Mouse (Mus musculus): ENCODE results near the gene Krtap3-1. TPM values are rescaled to one million over a fixed set of nuclear protein-coding genes. Genes with fewer than 3 reads are reported as not detected.
"Not testable (repeated sequence)": the region's sequence is repeated elsewhere in the genome, so short reads cannot be mapped to it uniquely, and the experiment has no call there.

Gene Krtap3-1
- not detected in 2 replicates for polyA plus RNA-seq (2015; fragmentation: Nextera tagmentation; extraction: Ambion mirVana)

GRCm38 (mm10) chr11:99566530-99566929, at the start of gene Krtap3-1:
Gene Krtap3-1 (minus strand): TSS chr11:99566630.
- WGBS = 94% methylated on average over 7 of the region's 7 CpGs
- Histone ChIP-seq H3K4me1 (no peaks in the 10 kb centered on the region), H3K4me3 (no peak within 1 kb of the TSS), H3K27ac (no peak within 1 kb of the TSS), H3K9me3 (replicated peaks) (no peaks in the 10 kb centered on the region), H3K36me3 (ENCODE audit: poor library complexity, severe bottlenecking) (no peaks in the 10 kb centered on the region), H3K27me3 (no peaks in the 10 kb centered on the region), H3K4me2 (no peak within 1 kb of the TSS), H3K9ac (no peak within 1 kb of the TSS)
- no peak for ATAC-seq

- WGBS = 60% methylated on average over 3 of the region's 3 CpGs
- Histone ChIP-seq H3K9me3 (replicated peaks) (no peaks in the 10 kb centered on the region), H3K9ac (no peak within 1 kb of the TSS), H3K4me3 (no peak within 1 kb of the TSS), H3K36me3 (ENCODE audit: poor library complexity, severe bottlenecking) (no peaks in the 10 kb centered on the region), H3K4me2 (no peak within 1 kb of the TSS), H3K4me1 (no peaks in the 10 kb centered on the region), H3K27ac (no peak within 1 kb of the TSS), H3K27me3 (no peaks in the 10 kb centered on the region)
- no peak for ATAC-seq
Measured at GRCm38 (mm10) chr11:99614796-99615363, 48.5 kb upstream of the Krtap3-1 start, which contains the start of gene Krtap2-4. Gene Krtap2-4 (minus strand): TSS chr11:99614846.

GRCm38 (mm10) chr11:99610089-99610488, 43.7 kb upstream of the Krtap3-1 start, which contains the start of gene Gm11937:
Gene Gm11937 (minus strand): TSS chr11:99610189.
- not testable (repeated sequence) for H3K27me3 ChIP-seq; H3K9me3 ChIP-seq (replicated peaks); H3K4me3 ChIP-seq; H3K36me3 ChIP-seq (ENCODE audit: poor library complexity, severe bottlenecking); ATAC-seq; H3K9ac ChIP-seq; H3K4me1 ChIP-seq; H3K27ac ChIP-seq; H3K4me2 ChIP-seq
- 68% methylated on average over 1 of the region's 2 CpGs for WGBS

GRCm38 (mm10) chr11:99609126-99609525, 42.7 kb upstream of the Krtap3-1 start:
- no peak overlapping the region for H3K4me3 ChIP-seq
- H3K4me1 ChIP-seq = no peaks in the 10 kb centered on the region
- WGBS = 60% methylated on average over 1 of the region's 1 CpGs
- H3K9me3 ChIP-seq (replicated peaks) = no peaks in the 10 kb centered on the region
- H3K36me3 ChIP-seq (ENCODE audit: poor library complexity, severe bottlenecking) = no peaks in the 10 kb centered on the region
- H3K27ac ChIP-seq = no peak overlapping the region
- H3K27me3 ChIP-seq = no peaks in the 10 kb centered on the region
- no peak overlapping the region for H3K9ac ChIP-seq
- ATAC-seq = no peak
- no peak overlapping the region for H3K4me2 ChIP-seq

GRCm38 (mm10) chr11:99603208-99603607, 36.8 kb upstream of the Krtap3-1 start, which contains the start of gene Gm11938:
Gene Gm11938 (minus strand): TSS chr11:99603308.
- H3K9me3 ChIP-seq (replicated peaks); H3K9ac ChIP-seq; ATAC-seq; H3K4me2 ChIP-seq; H3K27ac ChIP-seq; H3K36me3 ChIP-seq (ENCODE audit: poor library complexity, severe bottlenecking); H3K4me3 ChIP-seq; H3K4me1 ChIP-seq; H3K27me3 ChIP-seq: not testable (repeated sequence)
- 71% methylated on average over 1 of the region's 1 CpGs for WGBS

GRCm38 (mm10) chr11:99597742-99598141, 31.3 kb upstream of the Krtap3-1 start, which contains the start of gene Krtap9-3:
Gene Krtap9-3 (minus strand): TSS chr11:99598105.
- H3K4me3 ChIP-seq; H3K27ac ChIP-seq; H3K4me1 ChIP-seq; H3K9ac ChIP-seq; H3K9me3 ChIP-seq (replicated peaks); H3K4me2 ChIP-seq; ATAC-seq; H3K27me3 ChIP-seq; H3K36me3 ChIP-seq (ENCODE audit: poor library complexity, severe bottlenecking): not testable (repeated sequence)
- 76% methylated on average over 6 of the region's 6 CpGs for WGBS

- WGBS = 90% methylated on average over 6 of the region's 6 CpGs
- H3K36me3 ChIP-seq (ENCODE audit: poor library complexity, severe bottlenecking) = no peaks in the 10 kb centered on the region
- H3K4me1 ChIP-seq = no peaks in the 10 kb centered on the region
- H3K27me3 ChIP-seq = no peaks in the 10 kb centered on the region
- H3K4me2 ChIP-seq = no peak within 1 kb of the TSS
- ATAC-seq = no peak
- no peak within 1 kb of the TSS for H3K27ac ChIP-seq
- H3K4me3 ChIP-seq = no peak within 1 kb of the TSS
- H3K9me3 ChIP-seq (replicated peaks) = no peaks in the 10 kb centered on the region
- H3K9ac ChIP-seq = no peak within 1 kb of the TSS
Measured at GRCm38 (mm10) chr11:99590981-99591380, 24.6 kb upstream of the Krtap3-1 start, which contains the start of gene Krtap1-3. Gene Krtap1-3 (minus strand): TSS chr11:99591339.

- no peak overlapping the region for H3K4me3 ChIP-seq
- H3K27ac ChIP-seq = no peak overlapping the region
- H3K9ac ChIP-seq = no peak overlapping the region
- no peak overlapping the region for H3K4me2 ChIP-seq
- H3K4me1 ChIP-seq = no peaks in the 10 kb centered on the region
- no peaks in the 10 kb centered on the region for H3K9me3 ChIP-seq (replicated peaks)
- 85% methylated on average over 7 of the region's 7 CpGs for WGBS
- no peak for ATAC-seq
- no peaks in the 10 kb centered on the region for H3K27me3 ChIP-seq
- H3K36me3 ChIP-seq (ENCODE audit: poor library complexity, severe bottlenecking) = no peaks in the 10 kb centered on the region
Measured at GRCm38 (mm10) chr11:99585096-99585495, 18.7 kb upstream of the Krtap3-1 start.

- no peaks in the 10 kb centered on the region for H3K27me3 ChIP-seq
- no peak for ATAC-seq
- no peak within 1 kb of the TSS for H3K4me2 ChIP-seq
- no peak within 1 kb of the TSS for H3K9ac ChIP-seq
- WGBS = 93% methylated on average over 5 of the region's 5 CpGs
- H3K4me3 ChIP-seq = no peak within 1 kb of the TSS
- H3K4me1 ChIP-seq = no peaks in the 10 kb centered on the region
- no peaks in the 10 kb centered on the region for H3K36me3 ChIP-seq (ENCODE audit: poor library complexity, severe bottlenecking)
- no peaks in the 10 kb centered on the region for H3K9me3 ChIP-seq (replicated peaks)
- H3K27ac ChIP-seq = no peak within 1 kb of the TSS
Measured at GRCm38 (mm10) chr11:99583245-99583704, 16.8 kb upstream of the Krtap3-1 start, which contains the start of gene Krtap1-4. Gene Krtap1-4 (minus strand): TSS chr11:99583654.

GRCm38 (mm10) chr11:99581564-99581963, 15.1 kb upstream of the Krtap3-1 start:
- H3K9ac ChIP-seq = no peak overlapping the region
- H3K27ac ChIP-seq = no peak overlapping the region
- 80% methylated on average over 6 of the region's 6 CpGs for WGBS
- H3K27me3 ChIP-seq = no peaks in the 10 kb centered on the region
- ATAC-seq = no peak
- H3K9me3 ChIP-seq (replicated peaks) = no peaks in the 10 kb centered on the region
- no peak overlapping the region for H3K4me3 ChIP-seq
- no peaks in the 10 kb centered on the region for H3K4me1 ChIP-seq
- no peaks in the 10 kb centered on the region for H3K36me3 ChIP-seq (ENCODE audit: poor library complexity, severe bottlenecking)
- H3K4me2 ChIP-seq = no peak overlapping the region

- no peak for ATAC-seq
- Histone ChIP-seq H3K4me3 (no peak overlapping the region), H3K4me1 (no peaks in the 10 kb centered on the region), H3K36me3 (ENCODE audit: poor library complexity, severe bottlenecking) (no peaks in the 10 kb centered on the region), H3K27ac (no peak overlapping the region), H3K4me2 (no peak overlapping the region), H3K9ac (no peak overlapping the region), H3K27me3 (no peaks in the 10 kb centered on the region), H3K9me3 (replicated peaks) (no peaks in the 10 kb centered on the region)
- 88% methylated on average over 5 of the region's 5 CpGs for WGBS
Measured at GRCm38 (mm10) chr11:99581051-99581450, 14.6 kb upstream of the Krtap3-1 start.

- WGBS = 89% methylated on average over 6 of the region's 6 CpGs
- no peaks in the 10 kb centered on the region for H3K36me3 ChIP-seq (ENCODE audit: poor library complexity, severe bottlenecking)
Measured at GRCm38 (mm10) chr11:99580636-99581035, 14.2 kb upstream of the Krtap3-1 start, which contains the start of gene Krtap1-5. Gene Krtap1-5 (minus strand): TSS chr11:99581016.

More at GRCm38 (mm10) chr11:99580636-99581035, 14.2 kb upstream of the Krtap3-1 start, which contains the start of gene Krtap1-5:
- no peak within 1 kb of the TSS for H3K4me3 ChIP-seq
- H3K27me3 ChIP-seq = no peaks in the 10 kb centered on the region
- H3K4me2 ChIP-seq = no peak within 1 kb of the TSS
- H3K9me3 ChIP-seq (replicated peaks) = no peaks in the 10 kb centered on the region
- no peak within 1 kb of the TSS for H3K9ac ChIP-seq
- no peak for ATAC-seq
- no peaks in the 10 kb centered on the region for H3K4me1 ChIP-seq
- no peak within 1 kb of the TSS for H3K27ac ChIP-seq

Measured in forebrain, embryonic 13.5 days (tissue).